Mouse (Mus musculus) right cerebral cortex, adult 2 months (tissue): ENCODE measurements around the gene Gm5134.
A peak's percentile ranks its signal among the peaks of the same experiment; 100 is the strongest.

Source experiments
- DNase-seq, 2 experiments: peaks; one replicate each; pipeline ENCODE4 v3.0.0; 2021 to 2022; ENCODE audit warnings: low spot score in 2 of 2

Gene Gm5134

GRCm38 (mm10) chr10:75994531-75995210 lies 40.4 kb downstream of the Gm5134 start:
- peak in 1 of 2 experiments; percentile 5 for DNase-seq

- DNase-seq = no peak
Observed at GRCm38 (mm10) chr10:75995463-75995862, 41.1 kb downstream of the Gm5134 start.

- DNase-seq = no peak
Observed at GRCm38 (mm10) chr10:75996315-75996714, 42.0 kb downstream of the Gm5134 start.

GRCm38 (mm10) chr10:76001160-76001559 lies 46.8 kb downstream of the Gm5134 start:
- DNase-seq = no peak

GRCm38 (mm10) chr10:76002101-76002521 lies 47.8 kb downstream of the Gm5134 start:
- DNase-seq = no peak

GRCm38 (mm10) chr10:76002615-76003014 lies 48.3 kb downstream of the Gm5134 start:
- no peak for DNase-seq

GRCm38 (mm10) chr10:76003221-76003620 lies 48.9 kb downstream of the Gm5134 start:
- no peak for DNase-seq

GRCm38 (mm10) chr10:76006385-76006784 lies 52.1 kb downstream of the Gm5134 start:
- no peak for DNase-seq

- DNase-seq = no peak
Observed at GRCm38 (mm10) chr10:76009812-76010211, 55.5 kb downstream of the Gm5134 start.

GRCm38 (mm10) chr10:76012922-76013321 lies 58.6 kb downstream of the Gm5134 start:
- no peak for DNase-seq

- no peak for DNase-seq
Observed at GRCm38 (mm10) chr10:76016886-76017285, 62.6 kb downstream of the Gm5134 start.

- no peak for DNase-seq
Observed at GRCm38 (mm10) chr10:76021728-76022127, 67.4 kb downstream of the Gm5134 start.

GRCm38 (mm10) chr10:76023921-76024320 lies 69.6 kb downstream of the Gm5134 start:
- no peak for DNase-seq

GRCm38 (mm10) chr10:76025470-76026190 lies 71.3 kb downstream of the Gm5134 start:
- no peak for DNase-seq

GRCm38 (mm10) chr10:76027127-76028015 lies 73.1 kb downstream of the Gm5134 start:
- no peak for DNase-seq

- no peak for DNase-seq
Observed at GRCm38 (mm10) chr10:76028016-76028366, 73.7 kb downstream of the Gm5134 start.

GRCm38 (mm10) chr10:76028396-76028795 lies 74.1 kb downstream of the Gm5134 start:
- DNase-seq = no peak

- DNase-seq = no peak
Observed at GRCm38 (mm10) chr10:76029276-76029675, 75.0 kb downstream of the Gm5134 start.

GRCm38 (mm10) chr10:76030496-76030895 lies 76.2 kb downstream of the Gm5134 start:
- no peak for DNase-seq

GRCm38 (mm10) chr10:76031511-76032401 lies 77.4 kb downstream of the Gm5134 start:
- DNase-seq = no peak

- peak; percentile 95 to 96 for DNase-seq
Observed at GRCm38 (mm10) chr10:76032402-76033118, 78.2 kb downstream of the Gm5134 start, which contains the start of gene Zfp280b. Gene Zfp280b, plus strand, starts transcription at chr10:76032650.
